Mouse (Mus musculus) gastrocnemius, adult 2 months (tissue): ENCODE data around the gene Slc22a18. TPM values are rescaled to one million over a fixed set of nuclear protein-coding genes. Genes with fewer than 3 reads are reported as not detected.

Experiments used
- DNase-seq: peaks from one replicate; pipeline ENCODE4 v3.0.0; 2022
- H3K27ac ChIP-seq: fragments of 200-600 bp; 2 replicates; pipeline ENCODE4 v1.8.1; 2022; ENCODE audit warnings: mild to moderate bottlenecking
- H3K4me3 ChIP-seq: fragments of 200-600 bp; 2 replicates; pipeline ENCODE4 v1.8.1; 2022; ENCODE audit warnings: mild to moderate bottlenecking, moderate library complexity
- CTCF ChIP-seq: fragments of 200-600 bp; IDR thresholded peaks from 2 replicates; pipeline ENCODE4 v1.8.1; 2022; ENCODE audit warnings: antibody characterized with exemption, mild to moderate bottlenecking, moderate library complexity
- intact Hi-C: fragments of 180-260 bp; cut with DNase I; formaldehyde crosslinking; loops from one replicate; pipeline ENCODE4 v1.15.1; 2025
- total RNA-seq, 2 experiments: library from RNA; stranded (reverse); gene quantifications; 2 replicates each; pipeline ENCODE4 v1.2.3; 2021

Slc22a18 gene
- total RNA-seq, 2 experiments from 2014 or later = 0.17 to 0.20 TPM

DNA sequence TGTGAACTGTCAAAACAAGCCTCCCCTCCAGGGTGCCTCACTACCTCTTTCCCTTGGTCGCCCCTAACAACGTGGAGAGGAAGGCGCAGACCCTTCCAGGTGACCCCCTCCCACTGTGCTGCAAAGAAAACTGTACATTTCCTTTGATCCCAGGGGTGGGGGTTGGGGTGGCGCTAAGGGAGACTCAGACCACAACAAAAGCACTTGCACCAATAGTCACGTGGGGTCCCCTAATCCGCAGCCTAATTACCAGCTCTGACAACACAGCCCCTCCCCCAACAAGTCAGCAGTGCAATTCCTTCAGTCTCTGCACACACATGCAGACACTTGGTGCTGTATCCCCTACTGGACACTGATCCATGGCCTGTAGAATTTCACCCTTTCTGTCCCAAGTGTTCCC is 5.8 kb upstream of the Slc22a18 start:
- intact Hi-C loops = loop anchor here (5.0 to 10.0 kb wide), 3 partner anchors 233 to 463 kb away; partner anchors contain the start of genes Trpm5 and Tspan32
- no peak for DNase-seq
- H3K27ac ChIP-seq = no peak overlapping the region
- no peak overlapping the region for H3K4me3 ChIP-seq
- no peak for TF ChIP-seq CTCF

DNA sequence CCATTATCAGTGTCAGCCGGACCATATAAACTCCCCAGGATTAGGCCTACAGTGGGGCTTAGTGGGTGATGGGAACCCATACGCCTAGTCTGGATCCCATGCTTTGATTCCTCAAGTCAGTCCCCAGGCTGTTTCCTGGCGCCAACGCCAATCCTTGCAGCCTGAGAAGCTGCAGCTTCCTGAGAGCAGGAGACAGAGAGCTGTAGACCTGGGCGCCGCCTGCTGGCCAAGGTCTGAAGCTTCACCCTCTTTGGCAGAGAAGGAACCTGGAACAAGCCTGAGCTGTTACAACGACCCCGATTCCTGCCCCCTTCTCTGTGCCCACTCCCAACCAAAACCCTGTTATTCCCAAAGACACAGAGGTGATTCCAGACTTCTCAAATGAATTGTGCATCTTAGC is 3.6 kb upstream of the Slc22a18 start:
- intact Hi-C loops = loop anchor here (5.0 to 10.0 kb wide), 3 partner anchors 235 to 465 kb away; partner anchors contain the start of genes Trpm5 and Tspan32
- Histone ChIP-seq H3K4me3 (no peak overlapping the region), H3K27ac (no peak overlapping the region)
- peak; percentile 96 for TF ChIP-seq CTCF
- peak; percentile 85 for DNase-seq

DNA sequence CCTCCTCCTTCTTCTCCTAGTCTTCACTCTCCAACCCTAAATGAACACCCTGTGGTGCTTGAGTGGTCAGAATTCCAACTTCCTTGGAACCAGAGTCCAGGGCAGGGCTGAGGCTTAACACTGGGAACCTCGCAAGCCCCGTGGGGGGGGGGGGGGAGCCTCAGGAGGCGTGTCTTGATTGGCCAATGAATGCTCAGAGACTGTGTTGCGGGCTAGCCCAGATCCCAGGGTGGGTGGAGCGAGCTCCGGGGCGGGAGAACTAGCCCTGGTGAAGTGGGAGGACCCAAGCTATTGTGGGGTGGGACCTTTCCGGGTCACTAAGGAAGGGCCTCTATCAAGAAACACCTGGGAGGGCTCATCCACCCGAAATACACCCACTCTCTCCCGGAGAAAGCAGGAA is 1.3 kb downstream of the Slc22a18 start:
- no peak for DNase-seq
- Histone ChIP-seq H3K27ac (no peak overlapping the region), H3K4me3 (no peak overlapping the region)
- TF ChIP-seq CTCF = no peak
- intact Hi-C loops = no loop called here

DNA sequence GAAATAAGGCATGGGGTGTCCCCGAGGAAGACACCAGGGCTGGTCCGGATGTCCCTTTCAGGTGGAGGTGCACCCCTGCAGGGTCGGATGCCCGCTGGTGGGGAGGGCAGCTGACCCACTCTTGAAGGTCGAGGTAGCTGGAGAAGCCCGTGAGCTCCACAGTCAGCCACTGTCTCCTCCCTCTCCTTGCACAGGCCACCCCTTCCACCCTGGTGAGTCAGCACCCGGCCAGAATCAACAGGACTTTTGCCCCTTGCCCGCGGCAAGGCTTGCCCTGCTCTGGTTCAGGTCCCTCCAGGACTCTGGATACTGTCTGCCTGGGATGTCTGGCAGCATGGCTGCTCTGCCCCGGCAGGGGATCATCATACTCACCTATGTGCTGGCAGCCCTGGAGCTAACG is 2.3 kb downstream of the Slc22a18 start:
- DNase-seq = no peak
- H3K27ac ChIP-seq = no peak overlapping the region
- H3K4me3 ChIP-seq = no peak overlapping the region
- intact Hi-C loops = no loop called here
- TF ChIP-seq CTCF = no peak

DNA sequence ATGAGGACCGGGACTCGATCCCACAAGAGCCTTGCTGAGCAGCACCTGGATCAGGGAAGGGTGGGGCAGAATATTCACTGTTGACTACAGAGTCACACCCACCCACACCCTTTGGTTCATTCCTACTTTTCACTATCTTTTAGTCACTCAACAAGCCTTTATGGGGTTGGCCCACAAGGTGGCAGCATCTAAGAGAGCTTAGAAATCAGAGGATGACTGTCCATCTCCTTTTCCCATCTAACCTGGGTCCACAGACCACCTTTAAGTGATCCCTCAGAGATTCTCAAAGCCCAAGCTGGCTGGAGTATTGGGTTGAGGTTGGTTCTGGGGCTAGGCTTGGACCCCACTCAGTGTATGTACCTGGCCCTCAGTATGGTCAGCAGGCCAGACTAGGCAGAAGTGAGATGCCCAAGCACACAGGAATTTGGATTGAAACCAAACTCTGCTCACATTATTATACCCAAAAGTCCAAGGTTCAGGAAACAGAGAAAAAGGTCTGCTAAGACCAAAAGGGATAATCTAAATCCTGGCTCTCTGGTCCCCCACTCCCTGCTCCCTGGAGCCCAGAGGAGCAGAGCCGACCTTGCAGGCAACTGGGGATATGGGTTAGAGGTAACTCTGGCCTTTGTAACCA is 3.3 kb downstream of the Slc22a18 start:
- intact Hi-C loops = loop anchor here (1.0 kb wide), 1 partner anchor 25 kb away; no protein-coding TSS in a partner anchor
- no peak for TF ChIP-seq CTCF

DNA sequence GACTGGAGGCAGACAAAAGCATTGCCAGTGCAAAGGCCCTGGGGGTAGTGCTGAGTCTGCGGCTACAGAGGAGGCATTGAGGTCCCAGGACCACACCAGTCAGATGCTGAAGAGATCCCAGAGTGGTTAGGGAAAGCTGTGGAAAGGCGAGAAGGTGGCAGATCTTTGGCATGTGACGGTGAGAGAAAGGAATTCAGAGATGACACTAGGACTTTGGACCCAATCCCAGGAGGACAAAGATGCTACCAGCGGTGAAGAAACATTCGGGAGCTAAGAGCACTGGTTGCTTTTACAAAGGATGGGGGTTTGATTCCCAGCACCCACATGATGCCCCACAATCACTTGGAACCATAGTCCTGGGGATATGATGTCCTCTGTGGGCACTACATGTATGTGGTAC is 4.3 kb downstream of the Slc22a18 start:
- TF ChIP-seq CTCF = no peak
- intact Hi-C loops = loop anchor here (1.0 kb wide), 1 partner anchor 25 kb away; no protein-coding TSS in a partner anchor
- Histone ChIP-seq H3K4me3 (no peak overlapping the region), H3K27ac (no peak overlapping the region)
- DNase-seq = no peak

More for the DNA sequence above, 3.3 kb downstream of the Slc22a18 start:
- DNase-seq = no peak
- Histone ChIP-seq H3K27ac (no peak overlapping the region), H3K4me3 (no peak overlapping the region)

DNA sequence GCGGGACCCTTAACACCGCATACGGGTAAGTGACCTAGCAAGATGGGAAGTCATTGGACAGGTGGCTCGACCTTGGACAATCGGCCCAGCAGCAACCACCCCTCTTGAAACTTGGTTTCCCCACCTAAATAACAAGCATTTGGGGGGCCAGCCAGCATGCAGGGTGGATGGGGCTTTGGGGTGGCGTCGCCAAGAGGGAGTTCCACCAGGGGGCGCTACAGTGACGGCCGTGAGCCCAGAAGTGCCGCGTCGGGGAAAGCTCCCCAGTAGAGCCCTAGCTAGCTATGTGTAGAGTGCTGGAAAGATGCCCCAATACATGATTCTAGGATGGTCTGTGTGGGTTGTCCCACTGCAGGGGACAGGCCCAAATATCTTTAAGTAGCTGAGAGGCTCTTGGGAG is 7.0 kb downstream of the Slc22a18 start:
- Histone ChIP-seq H3K27ac (no peak overlapping the region), H3K4me3 (no peak overlapping the region)
- peak; percentile 95 for TF ChIP-seq CTCF
- peak; percentile 78 for DNase-seq
- intact Hi-C loops = loop anchor here (1.0 kb wide), 1 partner anchor 26 kb away; no protein-coding TSS in a partner anchor

DNA sequence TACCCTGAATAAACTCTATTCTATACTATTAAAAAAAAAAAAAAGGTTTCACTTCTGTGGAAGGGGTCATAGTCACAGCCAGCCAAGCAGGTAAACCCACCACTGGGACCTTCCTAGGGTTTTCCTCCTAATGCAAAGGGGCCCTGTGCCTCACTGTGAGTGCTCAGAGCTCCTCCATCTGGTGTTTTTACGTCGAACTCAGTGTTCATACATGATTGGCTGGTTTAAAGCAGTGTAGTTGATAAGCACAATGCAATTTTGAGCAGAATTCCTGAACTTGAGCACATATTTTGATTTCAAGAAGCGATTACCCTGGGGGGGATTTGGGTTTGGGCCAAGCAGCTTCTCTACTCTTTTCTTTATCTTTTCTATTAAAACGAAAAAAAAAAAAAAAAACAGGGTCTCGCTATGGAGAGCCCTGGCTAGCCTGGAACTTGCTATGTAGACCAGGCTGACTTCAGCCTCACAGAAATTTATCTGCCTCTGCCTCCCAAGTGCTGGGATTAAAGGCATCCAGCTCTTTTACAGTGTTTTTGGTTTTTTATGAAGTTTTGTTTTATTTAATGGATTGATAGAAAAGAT is 8.4 kb downstream of the Slc22a18 start:
- no peak overlapping the region for H3K27ac ChIP-seq
- intact Hi-C loops = no loop called here
- no peak for TF ChIP-seq CTCF
- DNase-seq = no peak
- H3K4me3 ChIP-seq = no peak overlapping the region

DNA sequence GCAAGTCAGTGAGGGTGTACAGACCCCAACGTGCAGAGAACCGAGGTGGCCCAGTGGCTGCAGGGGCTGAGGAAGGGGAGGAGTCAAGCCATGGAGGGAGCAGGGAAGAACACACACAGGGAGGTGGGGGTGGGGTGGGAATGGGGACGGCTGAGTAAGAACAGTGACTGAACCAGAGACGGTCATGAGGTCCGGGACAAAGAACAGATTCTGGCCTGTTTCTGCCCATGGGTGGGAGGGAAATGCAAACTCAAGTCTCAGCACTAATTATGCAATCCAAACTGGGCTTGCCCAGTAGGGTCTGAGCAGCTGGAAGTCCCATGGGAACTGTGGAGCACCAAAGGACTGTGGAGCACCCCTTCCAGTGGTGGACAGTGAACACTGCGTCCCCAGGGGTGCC is 9.0 kb downstream of the Slc22a18 start:
- Histone ChIP-seq H3K27ac (no peak overlapping the region), H3K4me3 (no peak overlapping the region)
- intact Hi-C loops = no loop called here
- TF ChIP-seq CTCF = no peak
- no peak for DNase-seq

DNA sequence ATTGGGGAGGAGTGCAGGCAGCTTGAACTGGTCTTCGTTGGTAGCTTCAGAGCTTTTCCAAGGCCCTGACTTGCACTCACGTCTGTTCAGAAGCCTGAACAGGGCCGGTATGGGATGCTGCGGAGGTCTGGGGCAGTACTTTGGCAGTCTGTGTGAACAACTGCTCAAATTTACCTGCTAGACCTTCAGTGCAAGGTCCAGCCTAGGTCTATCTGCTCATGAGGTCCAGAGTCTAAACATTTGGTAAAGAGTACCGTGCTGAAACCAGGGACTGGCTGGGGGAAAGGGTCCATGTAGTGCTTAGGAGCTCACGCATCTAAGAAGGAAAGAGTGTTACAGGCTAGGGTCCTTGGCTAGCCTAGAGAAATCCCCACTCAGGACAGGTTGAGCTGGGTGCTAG is 16.2 kb downstream of the Slc22a18 start:
- intact Hi-C loops = no loop called here
- TF ChIP-seq CTCF = no peak
- Histone ChIP-seq H3K27ac (no peak overlapping the region), H3K4me3 (no peak overlapping the region)
- DNase-seq = no peak

DNA sequence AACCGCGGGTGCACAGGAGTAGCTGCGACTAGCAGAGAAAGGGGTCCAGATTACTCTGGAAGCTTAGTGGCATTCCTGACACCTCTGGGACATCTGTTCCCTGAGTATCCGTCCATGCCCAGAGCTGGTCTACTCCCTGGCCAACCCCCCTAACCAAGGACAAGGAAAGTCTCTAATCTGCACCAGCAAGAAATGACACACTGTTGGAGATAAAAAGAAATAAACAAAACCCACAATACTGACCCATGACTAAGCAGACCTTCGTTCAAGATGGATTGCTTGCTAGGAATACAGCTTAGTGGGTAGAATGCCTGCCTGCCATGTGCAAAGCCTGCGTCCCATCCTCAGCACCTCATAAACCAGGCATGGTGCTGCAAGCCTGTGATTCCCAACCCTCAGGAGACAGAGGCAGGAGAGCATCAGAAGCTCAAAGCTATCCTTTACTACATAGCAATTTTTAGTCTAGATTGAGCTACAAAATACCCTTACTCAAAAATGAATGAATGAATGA is 20.1 kb downstream of the Slc22a18 start:
- no peak overlapping the region for H3K4me3 ChIP-seq
- no peak overlapping the region for H3K27ac ChIP-seq
- intact Hi-C loops = no loop called here
- no peak for TF ChIP-seq CTCF
- no peak for DNase-seq

DNA sequence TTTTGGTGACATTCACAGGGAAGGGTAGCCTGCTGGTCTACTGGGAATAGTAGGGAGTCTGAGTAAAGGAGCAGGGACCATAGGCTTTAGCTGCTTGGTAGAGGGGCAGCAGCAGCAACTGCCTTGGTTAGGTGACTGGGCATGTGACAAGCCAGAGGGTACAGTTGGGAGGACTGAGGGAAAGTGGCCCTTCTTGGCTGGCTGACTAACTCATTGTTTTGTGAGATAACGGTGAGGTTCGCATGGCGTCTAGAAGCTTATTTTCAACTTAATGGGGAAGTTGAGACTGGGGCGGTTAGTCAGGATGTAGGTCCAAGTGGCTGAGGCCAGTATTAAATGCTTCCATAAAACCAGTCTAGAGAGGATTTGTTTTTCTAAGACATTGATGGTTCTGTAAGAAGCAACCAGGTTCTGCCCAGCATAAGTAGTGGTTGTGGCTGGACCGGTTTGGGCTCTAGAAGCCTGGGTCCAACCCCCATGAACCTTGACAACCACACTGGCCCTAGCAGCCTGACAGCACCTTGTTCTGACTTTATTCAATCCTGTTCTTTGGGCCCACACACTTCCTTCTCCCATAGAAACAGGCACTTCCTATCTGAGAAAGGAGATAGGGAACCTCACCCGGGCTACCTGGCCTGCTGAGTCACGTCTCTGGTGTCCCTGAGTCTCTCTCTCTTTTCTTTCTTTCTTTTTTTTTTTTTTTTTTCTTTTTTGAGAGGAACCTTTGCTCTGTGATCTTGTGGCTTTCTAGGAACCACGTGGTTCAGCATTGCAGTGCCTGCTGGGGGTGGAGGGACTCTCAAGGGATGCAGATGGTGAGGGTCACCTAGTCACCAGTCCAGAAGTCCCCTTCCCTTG is 21.8 kb downstream of the Slc22a18 start:
- Histone ChIP-seq H3K4me3 (no peak overlapping the region), H3K27ac (no peak overlapping the region)
- intact Hi-C loops = no loop called here
- no peak for DNase-seq
- TF ChIP-seq CTCF = no peak

DNA sequence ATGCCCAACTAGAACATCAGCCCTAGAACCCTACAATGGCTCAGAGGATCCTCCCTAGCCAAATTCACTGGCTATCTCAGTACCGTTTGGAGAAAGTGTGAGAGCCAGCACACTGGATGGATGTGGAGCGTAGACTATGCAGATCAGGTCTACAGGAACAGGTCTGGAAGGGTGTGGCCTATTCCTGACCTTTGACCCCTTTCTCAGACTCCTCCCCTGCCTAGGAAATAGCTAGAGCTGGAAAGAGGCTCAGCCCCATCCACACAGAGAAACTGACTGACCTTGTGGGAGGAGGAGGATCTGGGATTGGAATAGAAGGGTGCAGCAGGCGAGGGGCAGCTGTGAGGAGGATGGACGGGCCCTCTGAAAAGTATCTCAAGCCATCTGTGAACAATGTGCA is 25.0 kb downstream of the Slc22a18 start:
- H3K4me3 ChIP-seq = no peak overlapping the region
- no peak for TF ChIP-seq CTCF
- DNase-seq = no peak
- no peak overlapping the region for H3K27ac ChIP-seq
- intact Hi-C loops = no loop called here
